Mouse (Mus musculus) heart, adult 2 months (tissue): ENCODE measurements around the gene Wdr83. TPM values are rescaled to one million over a fixed set of nuclear protein-coding genes. Genes with fewer than 3 reads are reported as not detected.
A peak's percentile ranks its signal among the peaks of the same experiment; 100 is the strongest.

Source experiments
- DNase-seq, 2 experiments: peaks; one replicate each; pipeline ENCODE4 v3.0.0; 2021
- H3K27ac ChIP-seq: fragments of 200-600 bp; 2 replicates; pipeline ENCODE4 v1.8.1; 2022
- H3K27me3 ChIP-seq: fragments of 200-500 bp; 2 replicates; pipeline ENCODE4 v1.6.1; 2012; ENCODE audit warnings: mild to moderate bottlenecking, low read length, inconsistent platforms, mixed read lengths; ENCODE audit not compliant: control insufficient read depth, insufficient read depth
- H3K36me3 ChIP-seq: fragments of 200-500 bp; 2 replicates; pipeline ENCODE4 v1.6.1; 2012; ENCODE audit warnings: low read length, inconsistent platforms; ENCODE audit not compliant: control insufficient read depth, insufficient read depth
- H3K4me1 ChIP-seq: fragments of 200-500 bp; 2 replicates; pipeline ENCODE4 v1.6.1; 2011; ENCODE audit warnings: low read length; ENCODE audit not compliant: control insufficient read depth, insufficient read depth
- H3K4me3 ChIP-seq: fragments of 200-600 bp; 2 replicates; pipeline ENCODE4 v1.8.1; 2022
- H3K79me2 ChIP-seq: fragments of 200-500 bp; replicated peaks from 2 replicates; pipeline ENCODE4 v1.6.1; 2012; ENCODE audit warnings: mild to moderate bottlenecking, inconsistent platforms, low read length, moderate library complexity, mixed read lengths; ENCODE audit not compliant: control insufficient read depth, insufficient read depth
- H3K9ac ChIP-seq: fragments of 200-500 bp; 2 replicates; pipeline ENCODE4 v1.6.1; 2012; ENCODE audit warnings: low read depth, mild to moderate bottlenecking, control low read depth, inconsistent platforms, low read length, mixed read lengths
- CTCF ChIP-seq: fragments of 200-600 bp; IDR thresholded peaks from 2 replicates; pipeline ENCODE4 v1.8.1; 2022; ENCODE audit warnings: antibody characterized with exemption, mild to moderate bottlenecking, moderate library complexity
- EP300 ChIP-seq: fragments of 200-500 bp; IDR thresholded peaks from 2 replicates; pipeline ENCODE4 v1.6.1; 2011; ENCODE audit warnings: low read depth, low read length, control low read depth; ENCODE audit not compliant: insufficient read depth
- POLR2A ChIP-seq: fragments of 200-500 bp; IDR thresholded peaks from 2 replicates; pipeline ENCODE4 v1.6.1; 2011; ENCODE audit warnings: mild to moderate bottlenecking, low read depth, low read length, control low read depth; ENCODE audit not compliant: insufficient read depth
- WGBS: fragments of 180-500 bp; shearing (Covaris S2); methylation state at CpG from one replicate; pipeline ENCODE4 v1.1.7; 2018; 5-methylcytosine and 5-hydroxymethylcytosine counted together
- intact Hi-C: fragments of 180-260 bp; cut with DNase I; formaldehyde crosslinking; loops from one replicate; pipeline ENCODE4 v1.15.1; 2025
- polyA plus RNA-seq: library from polyadenylated mRNA; depleted of rRNA; stranded (reverse); fragments of >200 nt; gene quantifications from 2 replicates; pipeline ENCODE4 v1.2.3, GENCODE M21; 2012
- total RNA-seq, 2 experiments: library from RNA; stranded (reverse); gene quantifications; 2 replicates each; pipeline ENCODE4 v1.2.3; 2021

The Wdr83 gene
- total and polyA plus RNA-seq, 3 experiments, result 29.4 to 39.2 (median 30.2) TPM

DNA sequence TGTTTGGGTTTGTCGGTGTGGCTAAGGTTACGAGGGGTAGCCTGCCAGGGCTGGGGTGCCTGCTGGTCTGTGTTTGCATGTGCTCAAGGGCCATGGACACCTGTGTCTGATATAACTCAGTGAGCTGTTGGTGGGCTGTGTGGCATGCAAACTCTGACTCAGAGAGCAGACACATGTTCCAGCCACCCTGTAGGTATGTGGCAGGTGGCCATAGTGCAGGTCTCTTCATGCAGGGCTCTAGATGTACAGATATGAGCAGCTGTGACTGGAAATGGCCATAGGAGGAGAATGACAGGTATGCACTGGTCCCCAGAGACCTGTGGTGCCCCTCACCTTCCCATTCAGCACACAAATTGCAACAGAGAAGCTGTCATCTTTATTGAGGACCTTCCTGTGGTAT, 14.0 kb downstream of the Wdr83 start:
- H3K27ac ChIP-seq, result no peak overlapping the region
- DNase-seq, result no peak
- H3K36me3 ChIP-seq, result no peaks in the 10 kb centered on the region
- no peak for TF ChIP-seq EP300
- no peak for TF ChIP-seq POLR2A
- TF ChIP-seq CTCF, result no peak
- H3K79me2 ChIP-seq, result no peaks in the 10 kb centered on the region
- peaks cover 2% of the 10 kb centered on the region; the same call in 1 of the 2 replicates for H3K4me1 ChIP-seq
- 98% methylated on average over 2 of the region's 2 CpGs for WGBS
- intact Hi-C loops, result no loop called here
- no peak overlapping the region for H3K9ac ChIP-seq
- no peak overlapping the region for H3K4me3 ChIP-seq
- no peaks in the 10 kb centered on the region for H3K27me3 ChIP-seq

DNA sequence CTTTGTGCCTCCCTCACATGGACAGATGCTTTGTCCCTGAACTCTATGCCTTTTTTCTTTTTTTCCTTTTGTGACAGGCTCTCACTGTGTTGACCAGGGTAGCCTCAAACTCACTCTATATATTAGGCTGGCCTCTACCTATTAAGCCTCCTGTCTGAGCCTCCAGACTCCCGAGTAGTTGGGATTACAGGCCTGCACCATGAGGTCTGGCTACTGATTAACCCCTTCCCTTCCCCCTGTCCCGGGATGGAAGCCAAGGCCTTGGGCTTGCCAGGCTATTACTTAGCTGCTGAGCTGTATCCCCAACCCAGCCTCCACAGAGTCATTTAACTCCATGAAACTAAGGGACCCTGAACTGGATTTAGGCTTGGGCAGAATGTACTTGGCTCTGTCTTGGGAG, 15.9 kb downstream of the Wdr83 start:
- H3K79me2 ChIP-seq, result no peaks in the 10 kb centered on the region; the same call in 1 of the 2 replicates
- H3K36me3 ChIP-seq, result no peaks in the 10 kb centered on the region
- TF ChIP-seq EP300 (no peak), CTCF (no peak), POLR2A (no peak)
- H3K27me3 ChIP-seq, result no peaks in the 10 kb centered on the region
- H3K9ac ChIP-seq, result no peak overlapping the region
- H3K4me1 ChIP-seq, result no peaks in the 10 kb centered on the region; the same call in 1 of the 2 replicates
- intact Hi-C loops, result no loop called here
- WGBS, result 55% methylated on average over 2 of the region's 2 CpGs
- no peak for DNase-seq
- no peak overlapping the region for H3K4me3 ChIP-seq
- H3K27ac ChIP-seq, result no peak overlapping the region

DNA sequence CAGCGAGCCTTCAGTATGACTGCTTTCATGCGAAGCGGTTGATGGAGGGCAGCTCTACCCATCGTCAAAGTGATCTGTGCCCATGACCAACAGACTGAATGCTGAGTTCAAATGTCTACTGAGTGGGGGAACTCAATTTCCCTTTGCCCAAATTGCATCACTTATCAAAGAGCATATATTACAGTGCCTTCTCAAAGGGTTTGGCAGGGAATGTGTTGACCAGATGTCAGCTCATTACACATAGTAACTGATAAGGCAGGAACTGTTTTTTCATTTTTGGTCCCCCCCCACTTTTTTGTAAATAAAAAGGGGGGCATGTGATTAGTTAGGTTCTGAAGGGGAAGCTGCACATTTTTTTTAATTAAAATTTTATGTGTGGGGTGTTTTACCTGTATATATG, 18.5 kb downstream of the Wdr83 start:
- H3K27me3 ChIP-seq, result no peaks in the 10 kb centered on the region
- TF ChIP-seq EP300 (no peak), POLR2A (no peak), CTCF (no peak)
- H3K36me3 ChIP-seq, result no peaks in the 10 kb centered on the region
- H3K4me1 ChIP-seq, result no peaks in the 10 kb centered on the region; the same call in 1 of the 2 replicates
- no peak overlapping the region for H3K9ac ChIP-seq
- H3K79me2 ChIP-seq, result no peaks in the 10 kb centered on the region; the same call in 1 of the 2 replicates
- H3K27ac ChIP-seq, result no peak overlapping the region
- no peak overlapping the region for H3K4me3 ChIP-seq
- WGBS, result 99% methylated on average over 4 of the region's 4 CpGs
- intact Hi-C loops, result no loop called here
- DNase-seq, result no peak

DNA sequence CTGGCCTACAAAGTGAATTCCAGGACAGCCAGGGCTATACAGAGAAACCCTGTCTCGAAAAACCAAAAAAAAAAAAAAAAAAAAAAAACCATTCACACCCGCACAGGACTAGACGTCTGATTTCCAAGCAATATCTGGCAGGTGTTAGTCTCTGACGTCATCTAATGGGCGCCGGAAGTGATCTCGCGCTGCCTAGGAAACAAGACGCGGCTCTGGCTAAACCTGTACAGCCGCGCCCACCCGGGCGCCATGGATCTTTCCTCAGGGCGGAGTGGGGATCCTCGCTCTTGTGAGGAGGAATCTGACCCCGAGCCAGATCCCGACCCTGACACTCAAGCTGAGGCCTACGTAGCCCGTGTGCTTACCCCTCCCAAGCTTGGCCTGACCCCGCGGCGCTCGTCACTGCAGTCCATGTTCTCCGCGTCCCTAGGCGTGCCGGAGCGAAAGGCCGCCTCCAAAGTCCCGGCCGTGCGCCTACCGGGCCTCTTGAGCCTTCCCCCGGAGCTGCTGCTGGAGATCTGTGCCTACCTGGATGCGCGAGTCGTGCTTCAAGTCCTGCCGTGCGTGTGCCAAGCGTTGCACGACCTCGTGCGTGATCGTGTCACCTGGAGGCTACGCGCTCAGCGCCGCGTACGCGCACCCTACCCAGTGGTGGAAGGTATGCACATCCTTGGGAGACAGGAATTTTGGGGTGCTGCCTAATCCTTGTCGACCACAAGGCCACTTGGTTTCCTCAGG, 21.1 kb downstream of the Wdr83 start, which contains the start of gene Fbxw9:
TSS of gene Fbxw9 (plus strand) at position 177 of the 738 bp plus-strand sequence.
- Histone ChIP-seq H3K27ac (peak within 1 kb of the TSS; percentile 53), H3K4me3 (peak within 1 kb of the TSS; percentile 84), H3K27me3 (no peaks in the 10 kb centered on the region), H3K36me3 (no peaks in the 10 kb centered on the region), H3K79me2 (no peaks in the 10 kb centered on the region; the same call in 1 of the 2 replicates), H3K4me1 (no peaks in the 10 kb centered on the region; the same call in 1 of the 2 replicates), H3K9ac (peak within 1 kb of the TSS; percentile 57)
- intact Hi-C loops, result loop anchor here (1.0 kb wide), 1 partner anchor 11 kb away; the partner anchor contains the start of gene Dhps
- peak; percentile 89 to 90 for DNase-seq
- under 1% methylated on average over 53 of the region's 53 CpGs for WGBS
- TF ChIP-seq POLR2A (0 out of 2 replicates have a peak, but pooled peaks have one; percentile 33), EP300 (no peak)

DNA sequence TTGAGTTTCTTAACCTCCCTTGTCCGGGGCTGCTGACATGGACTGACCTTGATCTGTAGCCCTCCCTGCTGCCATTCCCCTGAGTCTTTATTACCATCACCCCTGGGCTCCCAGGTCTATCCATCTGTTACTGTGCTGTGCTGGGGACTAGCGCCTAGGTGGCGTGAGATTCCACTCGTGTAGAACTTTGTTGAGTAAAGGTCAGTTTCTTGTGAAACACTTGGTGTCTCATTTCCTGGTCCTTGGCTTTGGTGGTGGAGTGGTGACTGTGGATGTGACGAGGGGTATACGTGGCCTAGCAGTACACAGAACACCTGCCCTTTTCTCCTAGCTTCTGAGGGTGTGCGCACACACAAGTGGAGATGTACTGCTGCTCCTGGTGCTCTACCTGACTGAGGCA, 23.7 kb downstream of the Wdr83 start:
- intact Hi-C loops, result no loop called here
- Histone ChIP-seq H3K79me2 (no peaks in the 10 kb centered on the region; the same call in 1 of the 2 replicates), H3K4me1 (no peaks in the 10 kb centered on the region; the same call in 1 of the 2 replicates), H3K36me3 (no peaks in the 10 kb centered on the region), H3K4me3 (no peak overlapping the region), H3K27me3 (no peaks in the 10 kb centered on the region), H3K9ac (no peak overlapping the region), H3K27ac (no peak overlapping the region)
- 81% methylated on average over 7 of the region's 7 CpGs for WGBS
- no peak for DNase-seq
- TF ChIP-seq EP300 (no peak), CTCF (no peak), POLR2A (no peak)

DNA sequence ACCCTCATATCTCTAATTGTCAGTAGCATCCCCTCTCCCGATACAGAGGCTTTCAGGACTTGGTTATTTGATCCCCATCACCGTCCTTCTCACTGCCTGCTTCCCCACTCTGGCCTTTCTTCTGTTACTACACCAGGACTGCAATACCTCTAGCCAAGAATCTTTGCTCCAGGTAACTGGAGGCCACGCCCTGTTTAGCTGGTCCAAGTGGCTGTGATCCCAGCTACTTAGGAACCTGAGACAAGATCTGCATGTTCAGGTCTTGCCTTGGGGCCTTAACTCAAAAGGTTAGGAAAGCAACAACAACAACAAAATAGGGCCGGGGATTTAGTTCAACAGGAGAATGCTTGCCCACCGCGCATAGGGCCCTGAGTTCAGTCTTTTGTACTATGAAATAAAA, 37.5 kb downstream of the Wdr83 start:
- Histone ChIP-seq H3K36me3 (no peaks in the 10 kb centered on the region), H3K27me3 (no peaks in the 10 kb centered on the region), H3K27ac (no peak overlapping the region), H3K9ac (no peak overlapping the region), H3K4me3 (no peak overlapping the region), H3K79me2 (peaks cover 5% of the 10 kb centered on the region), H3K4me1 (no peaks in the 10 kb centered on the region; the same call in 1 of the 2 replicates)
- 95% methylated on average over 6 of the region's 6 CpGs for WGBS
- TF ChIP-seq POLR2A (no peak), EP300 (no peak), CTCF (no peak)
- intact Hi-C loops, result no loop called here
- no peak for DNase-seq
